Mouse (Mus musculus): Measurements from ENCODE around the gene Dnajc10. TPM values are rescaled to one million over a fixed set of nuclear protein-coding genes. Genes with fewer than 3 reads are reported as not detected.
A peak's percentile ranks its signal among the peaks of the same experiment; 100 is the strongest.

Dnajc10 gene
- polyA plus RNA-seq, 1 experiment from 2014 or later = 80.5 TPM

DNA sequence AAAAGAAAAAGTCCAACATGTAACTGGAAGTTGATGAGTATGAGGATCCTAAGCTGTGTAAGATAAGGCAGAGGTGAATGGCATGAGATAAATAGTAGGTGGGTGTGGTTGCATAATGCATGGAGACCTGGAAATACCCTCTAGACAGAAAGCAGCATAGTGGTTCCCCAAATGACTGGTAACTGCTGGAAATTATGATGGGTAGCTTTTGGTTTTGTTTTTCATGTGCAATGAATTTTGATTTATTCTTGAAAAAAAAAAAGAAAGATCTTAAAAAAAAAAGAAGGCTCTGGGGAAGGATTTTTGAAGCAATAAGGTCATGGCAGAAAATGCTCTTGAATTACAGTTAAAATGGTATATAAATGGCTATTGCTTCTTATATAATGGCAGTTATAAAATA lies 59.6 kb downstream of the Dnajc10 start:
- ATAC-seq (ENCODE audit: low FRiP score, low TSS enrichment) (no peak), DNase-seq (no peak)
- Histone ChIP-seq H3K9me3 (ENCODE audit: control insufficient read depth, low read length) (no peaks in the 10 kb centered on the region), H3K4me1 (ENCODE audit: control insufficient read depth, insufficient read depth, low read length) (no peaks in the 10 kb centered on the region), H3K27ac (replicated peaks; ENCODE audit: low read depth, low read length) (no peak overlapping the region), H3K36me3 (ENCODE audit: control insufficient read depth, insufficient read depth, low read length) (no peaks in the 10 kb centered on the region), H3K27me3 (ENCODE audit: control insufficient read depth, insufficient read depth, low read length) (no peaks in the 10 kb centered on the region), H3K4me3 (replicated peaks; ENCODE audit: low read depth, low read length) (no peak overlapping the region), H3K4me2 (ENCODE audit: low read length) (no peak overlapping the region), H3K9ac (replicated peaks; ENCODE audit: low read length) (no peak overlapping the region)

DNA sequence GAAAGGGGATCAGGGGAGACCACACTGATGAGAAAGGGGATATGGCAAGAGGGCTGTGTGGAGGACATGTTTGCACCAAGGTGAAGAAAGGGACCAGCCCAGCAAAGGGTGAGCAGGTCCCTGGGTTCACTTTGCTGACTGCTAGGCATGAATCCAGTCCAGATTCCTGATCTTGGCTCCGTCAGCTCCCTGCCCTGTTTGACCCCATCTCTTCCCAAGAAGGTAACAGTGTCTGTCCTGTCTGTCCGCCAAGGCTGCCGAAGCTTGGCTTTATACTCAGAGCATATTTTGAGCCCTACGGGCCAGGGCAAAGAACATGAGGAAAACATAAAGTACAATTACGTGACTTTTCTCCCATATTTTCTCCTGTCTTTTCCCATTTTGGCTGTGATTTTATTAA lies 64.6 kb downstream of the Dnajc10 start:
- no peaks in the 10 kb centered on the region for H3K4me1 ChIP-seq (ENCODE audit: control insufficient read depth, insufficient read depth, low read length)
- 97% methylated on average over 5 of the region's 5 CpGs for WGBS
- no peak for DNase-seq
- H3K27me3 ChIP-seq (ENCODE audit: control insufficient read depth, insufficient read depth, low read length) = no peaks in the 10 kb centered on the region
- H3K9me3 ChIP-seq (ENCODE audit: control insufficient read depth, low read length) = no peaks in the 10 kb centered on the region
- H3K4me2 ChIP-seq (ENCODE audit: low read length) = no peak overlapping the region
- no peaks in the 10 kb centered on the region for H3K36me3 ChIP-seq (ENCODE audit: control insufficient read depth, insufficient read depth, low read length)
- no peak overlapping the region for H3K27ac ChIP-seq (replicated peaks; ENCODE audit: low read depth, low read length)
- H3K4me3 ChIP-seq (replicated peaks; ENCODE audit: low read depth, low read length) = no peak overlapping the region
- no peak overlapping the region for H3K9ac ChIP-seq (replicated peaks; ENCODE audit: low read length)
- no peak for ATAC-seq (ENCODE audit: low FRiP score, low TSS enrichment)

DNA sequence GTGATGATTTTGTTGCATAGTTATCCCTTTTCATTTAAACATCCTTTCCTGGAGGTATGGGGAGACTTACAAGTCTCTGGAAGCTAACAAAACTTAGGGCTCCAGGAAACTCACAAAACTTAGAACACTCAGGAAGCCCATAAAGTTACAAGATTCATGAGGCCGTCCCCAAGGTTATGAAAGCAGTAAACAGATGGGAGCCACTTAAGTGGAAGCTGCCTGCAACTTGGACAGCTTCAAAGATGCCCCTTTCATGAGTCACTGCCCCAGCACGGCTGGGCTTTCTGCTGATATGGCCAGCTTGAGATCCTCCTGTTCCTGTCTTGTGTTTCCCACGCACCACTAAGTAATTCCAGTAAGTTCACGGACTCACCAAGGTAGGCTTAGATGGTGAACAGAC lies 69.2 kb downstream of the Dnajc10 start:
- H3K4me2 ChIP-seq (ENCODE audit: low read length) = no peak overlapping the region
- H3K9me3 ChIP-seq (ENCODE audit: control insufficient read depth, low read length) = no peaks in the 10 kb centered on the region
- DNase-seq (no peak), ATAC-seq (ENCODE audit: low FRiP score, low TSS enrichment) (no peak)
- no peaks in the 10 kb centered on the region for H3K27me3 ChIP-seq (ENCODE audit: control insufficient read depth, insufficient read depth, low read length)
- no peak overlapping the region for H3K27ac ChIP-seq (replicated peaks; ENCODE audit: low read depth, low read length)
- no peaks in the 10 kb centered on the region for H3K4me1 ChIP-seq (ENCODE audit: control insufficient read depth, insufficient read depth, low read length)
- no peak overlapping the region for H3K9ac ChIP-seq (replicated peaks; ENCODE audit: low read length)
- H3K4me3 ChIP-seq (replicated peaks; ENCODE audit: low read depth, low read length) = no peak overlapping the region
- H3K36me3 ChIP-seq (ENCODE audit: control insufficient read depth, insufficient read depth, low read length) = no peaks in the 10 kb centered on the region
- 85% methylated on average over 4 of the region's 4 CpGs for WGBS

DNA sequence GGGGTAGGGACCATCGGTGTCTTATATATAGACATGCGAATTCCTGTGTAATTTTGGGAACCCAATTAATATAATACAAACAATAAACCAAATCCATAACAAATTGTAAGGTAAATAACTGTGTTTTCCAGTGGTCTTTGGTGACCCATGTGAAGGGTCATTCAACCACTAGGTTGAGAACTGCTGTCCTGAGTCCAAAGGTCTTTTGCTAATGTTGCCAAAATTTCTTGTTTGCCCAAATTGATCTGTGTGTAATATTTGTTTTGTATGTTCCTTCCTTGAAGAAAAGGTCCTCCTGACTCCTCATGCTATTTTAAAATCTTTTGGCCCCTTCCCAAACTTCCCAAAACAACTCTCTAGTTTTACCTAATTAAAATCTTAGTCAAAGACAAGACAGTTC lies 71.0 kb downstream of the Dnajc10 start:
- ATAC-seq (ENCODE audit: low FRiP score, low TSS enrichment) (no peak), DNase-seq (no peak)
- Histone ChIP-seq H3K4me2 (ENCODE audit: low read length) (no peak overlapping the region), H3K36me3 (ENCODE audit: control insufficient read depth, insufficient read depth, low read length) (no peaks in the 10 kb centered on the region), H3K27ac (replicated peaks; ENCODE audit: low read depth, low read length) (no peak overlapping the region), H3K9ac (replicated peaks; ENCODE audit: low read length) (no peak overlapping the region), H3K4me1 (ENCODE audit: control insufficient read depth, insufficient read depth, low read length) (no peaks in the 10 kb centered on the region), H3K27me3 (ENCODE audit: control insufficient read depth, insufficient read depth, low read length) (no peaks in the 10 kb centered on the region), H3K4me3 (replicated peaks; ENCODE audit: low read depth, low read length) (no peak overlapping the region), H3K9me3 (ENCODE audit: control insufficient read depth, low read length) (no peaks in the 10 kb centered on the region)
- 94% methylated on average over 2 of the region's 2 CpGs for WGBS

DNA sequence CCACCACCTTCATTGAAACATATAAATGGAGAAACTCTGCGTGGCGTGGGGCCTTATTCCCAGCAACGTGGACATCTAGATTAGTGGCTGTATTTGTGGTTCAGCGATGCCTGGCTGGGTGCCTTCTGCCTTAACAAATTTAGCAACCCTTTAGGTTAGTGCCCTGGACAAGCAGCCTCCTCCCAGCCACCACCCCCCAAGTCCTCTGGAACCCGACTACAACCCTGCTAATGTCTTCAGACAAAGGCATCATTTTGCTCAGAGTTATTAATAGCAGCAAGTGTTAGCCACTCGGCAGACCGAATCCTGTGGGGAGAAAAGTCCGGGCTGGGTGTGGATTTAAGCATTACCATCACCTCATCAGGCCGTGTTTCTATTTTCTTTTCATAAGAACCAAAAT lies 72.4 kb downstream of the Dnajc10 start:
- Histone ChIP-seq H3K9ac (replicated peaks; ENCODE audit: low read length) (no peak overlapping the region), H3K4me2 (ENCODE audit: low read length) (no peak overlapping the region), H3K27me3 (ENCODE audit: control insufficient read depth, insufficient read depth, low read length) (no peaks in the 10 kb centered on the region), H3K9me3 (ENCODE audit: control insufficient read depth, low read length) (no peaks in the 10 kb centered on the region), H3K4me3 (replicated peaks; ENCODE audit: low read depth, low read length) (no peak overlapping the region), H3K4me1 (ENCODE audit: control insufficient read depth, insufficient read depth, low read length) (no peaks in the 10 kb centered on the region), H3K27ac (replicated peaks; ENCODE audit: low read depth, low read length) (no peak overlapping the region), H3K36me3 (ENCODE audit: control insufficient read depth, insufficient read depth, low read length) (no peaks in the 10 kb centered on the region)
- ATAC-seq (ENCODE audit: low FRiP score, low TSS enrichment) = no peak
- DNase-seq = no peak
- 82% methylated on average over 9 of the region's 9 CpGs for WGBS

DNA sequence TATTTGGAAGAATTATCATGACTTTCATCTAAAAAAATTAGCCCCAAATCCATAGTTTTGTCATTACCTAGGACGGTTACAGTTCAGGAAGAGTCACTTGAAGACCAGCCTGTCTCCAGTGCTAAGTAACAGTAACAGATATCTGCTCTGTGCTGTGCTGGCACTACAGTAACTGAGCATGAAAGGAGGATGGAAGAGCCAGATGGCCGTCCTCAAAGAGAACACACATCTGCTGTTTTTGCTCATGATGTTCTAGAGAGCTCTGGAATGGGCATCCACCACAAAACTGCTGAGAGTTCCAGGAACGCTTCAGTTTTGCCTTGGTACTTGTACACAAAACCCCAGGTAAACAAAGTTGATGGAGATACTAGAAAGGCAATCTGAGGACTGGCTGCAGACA lies 73.1 kb downstream of the Dnajc10 start:
- H3K9me3 ChIP-seq (ENCODE audit: control insufficient read depth, low read length) = no peaks in the 10 kb centered on the region
- H3K9ac ChIP-seq (replicated peaks; ENCODE audit: low read length) = no peak overlapping the region
- H3K36me3 ChIP-seq (ENCODE audit: control insufficient read depth, insufficient read depth, low read length) = no peaks in the 10 kb centered on the region
- 93% methylated on average over 3 of the region's 3 CpGs for WGBS
- DNase-seq (no peak), ATAC-seq (ENCODE audit: low FRiP score, low TSS enrichment) (no peak)
- H3K4me1 ChIP-seq (ENCODE audit: control insufficient read depth, insufficient read depth, low read length) = no peaks in the 10 kb centered on the region
- no peaks in the 10 kb centered on the region for H3K27me3 ChIP-seq (ENCODE audit: control insufficient read depth, insufficient read depth, low read length)
- no peak overlapping the region for H3K4me3 ChIP-seq (replicated peaks; ENCODE audit: low read depth, low read length)
- no peak overlapping the region for H3K27ac ChIP-seq (replicated peaks; ENCODE audit: low read depth, low read length)
- no peak overlapping the region for H3K4me2 ChIP-seq (ENCODE audit: low read length)

DNA sequence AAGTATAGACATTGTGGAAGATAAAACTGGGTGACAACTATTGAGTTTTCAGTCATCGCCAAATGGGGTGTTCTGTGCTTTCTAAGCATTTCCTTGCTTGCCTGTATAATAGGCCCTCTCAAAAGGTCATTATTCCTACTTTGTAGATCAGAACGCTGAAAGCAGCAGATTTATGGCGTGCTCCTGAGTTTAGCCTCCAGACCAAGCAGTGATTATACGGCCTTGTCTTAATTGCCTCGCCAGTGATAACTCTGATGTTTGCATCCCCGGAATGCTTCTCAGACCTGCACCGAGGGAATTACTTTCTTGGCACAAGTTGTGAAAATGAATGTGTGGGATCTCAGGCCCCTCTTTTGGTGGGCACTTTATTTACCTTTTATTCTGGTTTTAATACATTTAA lies 80.8 kb downstream of the Dnajc10 start:
- Histone ChIP-seq H3K27ac (replicated peaks; ENCODE audit: low read depth, low read length) (no peak overlapping the region), H3K9me3 (ENCODE audit: control insufficient read depth, low read length) (no peaks in the 10 kb centered on the region), H3K27me3 (ENCODE audit: control insufficient read depth, insufficient read depth, low read length) (no peaks in the 10 kb centered on the region), H3K9ac (replicated peaks; ENCODE audit: low read length) (no peak overlapping the region), H3K4me2 (ENCODE audit: low read length) (no peak overlapping the region), H3K4me1 (ENCODE audit: control insufficient read depth, insufficient read depth, low read length) (no peaks in the 10 kb centered on the region), H3K4me3 (replicated peaks; ENCODE audit: low read depth, low read length) (no peak overlapping the region), H3K36me3 (ENCODE audit: control insufficient read depth, insufficient read depth, low read length) (no peaks in the 10 kb centered on the region)
- ATAC-seq (ENCODE audit: low FRiP score, low TSS enrichment) (no peak), DNase-seq (no peak)
- WGBS = 69% methylated on average over 7 of the region's 7 CpGs

DNA sequence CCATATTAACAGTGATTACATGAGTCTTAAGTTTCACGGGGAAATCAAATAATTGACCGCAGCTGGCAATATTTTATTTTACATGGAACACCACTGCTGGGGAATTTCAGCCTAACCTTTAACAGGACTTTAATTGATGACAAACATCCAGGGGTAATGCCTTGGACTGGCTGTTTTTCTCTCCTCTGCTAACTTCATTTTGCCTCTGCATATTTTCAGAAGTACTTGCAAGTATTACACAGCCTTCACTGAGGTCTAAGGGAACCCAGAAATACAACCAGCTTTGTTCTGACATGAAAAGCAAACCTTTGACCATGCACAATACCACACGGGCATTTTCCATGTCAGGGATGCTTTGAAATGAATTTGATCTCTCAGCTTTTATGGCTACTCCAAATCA lies 81.6 kb downstream of the Dnajc10 start:
- H3K4me3 ChIP-seq (replicated peaks; ENCODE audit: low read depth, low read length) = no peak overlapping the region
- DNase-seq (no peak), ATAC-seq (ENCODE audit: low FRiP score, low TSS enrichment) (no peak)
- no peaks in the 10 kb centered on the region for H3K4me1 ChIP-seq (ENCODE audit: control insufficient read depth, insufficient read depth, low read length)
- no peaks in the 10 kb centered on the region for H3K27me3 ChIP-seq (ENCODE audit: control insufficient read depth, insufficient read depth, low read length)
- H3K4me2 ChIP-seq (ENCODE audit: low read length) = no peak overlapping the region
- no peak overlapping the region for H3K9ac ChIP-seq (replicated peaks; ENCODE audit: low read length)
- WGBS = 49% methylated on average over 3 of the region's 3 CpGs
- no peak overlapping the region for H3K27ac ChIP-seq (replicated peaks; ENCODE audit: low read depth, low read length)
- no peaks in the 10 kb centered on the region for H3K9me3 ChIP-seq (ENCODE audit: control insufficient read depth, low read length)
- no peaks in the 10 kb centered on the region for H3K36me3 ChIP-seq (ENCODE audit: control insufficient read depth, insufficient read depth, low read length)

DNA sequence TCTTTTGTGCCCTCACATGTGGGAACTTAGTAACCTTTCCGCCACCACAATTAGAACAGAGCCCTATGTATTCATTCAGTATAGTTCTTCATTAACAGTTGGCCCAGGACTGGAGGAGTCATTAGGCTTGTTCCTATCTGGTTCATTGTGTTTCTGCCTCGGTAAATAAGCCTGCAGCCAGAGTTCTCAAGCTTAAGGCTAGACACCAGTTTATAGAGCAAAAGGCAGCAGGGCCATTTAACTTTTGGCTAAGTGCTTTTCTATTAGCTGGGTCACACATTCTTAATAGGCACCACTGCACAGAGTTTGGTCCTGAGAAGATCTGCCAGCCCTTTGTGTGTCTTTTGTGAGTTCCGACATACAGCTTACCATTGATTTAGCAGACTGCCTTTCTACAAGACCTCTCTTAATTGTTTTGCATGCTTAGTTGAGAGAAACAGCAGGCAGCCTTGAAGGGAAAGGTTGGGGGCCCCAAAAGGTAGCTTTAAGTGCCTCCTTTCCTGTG lies 83.4 kb downstream of the Dnajc10 start:
- ATAC-seq (ENCODE audit: low FRiP score, low TSS enrichment) = no peak

More for the DNA sequence above, 83.4 kb downstream of the Dnajc10 start:
- H3K9ac ChIP-seq (replicated peaks; ENCODE audit: low read length) = no peak overlapping the region
- no peaks in the 10 kb centered on the region for H3K36me3 ChIP-seq (ENCODE audit: control insufficient read depth, insufficient read depth, low read length)
- H3K27me3 ChIP-seq (ENCODE audit: control insufficient read depth, insufficient read depth, low read length) = no peaks in the 10 kb centered on the region
- 5% methylated on average over 3 of the region's 3 CpGs for WGBS
- no peaks in the 10 kb centered on the region for H3K9me3 ChIP-seq (ENCODE audit: control insufficient read depth, low read length)
- no peak overlapping the region for H3K4me3 ChIP-seq (replicated peaks; ENCODE audit: low read depth, low read length)
- H3K27ac ChIP-seq (replicated peaks; ENCODE audit: low read depth, low read length) = no peak overlapping the region
- H3K4me1 ChIP-seq (ENCODE audit: control insufficient read depth, insufficient read depth, low read length) = no peaks in the 10 kb centered on the region
- DNase-seq = peak; percentile 6
- H3K4me2 ChIP-seq (ENCODE audit: low read length) = no peak overlapping the region

Data from midbrain, embryonic 14.5 days (tissue).